Mouse (Mus musculus) ovary, postnatal 36 days (tissue): Measurements from ENCODE around the gene Ccdc7a.
A peak's percentile ranks its signal among the peaks of the same experiment; 100 is the strongest.
"Not testable (repeated sequence)": the region's sequence is repeated elsewhere in the genome, so short reads cannot be mapped to it uniquely, and the experiment has no call there.

Experiments
- DNase-seq: peaks from one replicate; pipeline ENCODE4 v3.0.0; 2022; ENCODE audit warnings: low spot score, mixed read lengths

The Ccdc7a gene

GRCm38 (mm10) chr8:129065417-129065816 is at the start of gene Ccdc7a:
Gene Ccdc7a (minus strand): TSS chr8:129065517.
- not testable (repeated sequence) for DNase-seq

GRCm38 (mm10) chr8:129066834-129067233 is 1.5 kb upstream of the Ccdc7a start, which contains the start of gene Ccdc7b:
Gene Ccdc7b (plus strand): TSS chr8:129067134.
- DNase-seq: not testable (repeated sequence)

- no peak for DNase-seq
Measured at GRCm38 (mm10) chr8:128991389-128991788, 73.9 kb downstream of the Ccdc7a start.

- not testable (repeated sequence) for DNase-seq
Measured at GRCm38 (mm10) chr8:128948941-128949340, 116.4 kb downstream of the Ccdc7a start.

GRCm38 (mm10) chr8:128941022-128941641 is 124.2 kb downstream of the Ccdc7a start:
- peak; percentile 24 for DNase-seq

- no peak for DNase-seq
Measured at GRCm38 (mm10) chr8:128933446-128933845, 131.9 kb downstream of the Ccdc7a start.

GRCm38 (mm10) chr8:128882719-128883118 is 182.6 kb downstream of the Ccdc7a start:
- no peak for DNase-seq

GRCm38 (mm10) chr8:128843749-128844148 is 221.6 kb downstream of the Ccdc7a start:
- no peak for DNase-seq

GRCm38 (mm10) chr8:128812521-128812920 is 252.8 kb downstream of the Ccdc7a start:
- no peak for DNase-seq

- DNase-seq: no peak
Measured at GRCm38 (mm10) chr8:128798594-128798993, 266.7 kb downstream of the Ccdc7a start, which contains the start of gene Gm3952. Gene Gm3952 (minus strand): TSS chr8:128798694.

GRCm38 (mm10) chr8:128735692-128736091 is 329.6 kb downstream of the Ccdc7a start:
- DNase-seq: no peak

GRCm38 (mm10) chr8:128734118-128734517 is 331.2 kb downstream of the Ccdc7a start:
- no peak for DNase-seq

GRCm38 (mm10) chr8:128732254-128732653 is 333.1 kb downstream of the Ccdc7a start:
- DNase-seq: no peak

- DNase-seq: no peak
Measured at GRCm38 (mm10) chr8:128727213-128727612, 338.1 kb downstream of the Ccdc7a start.

GRCm38 (mm10) chr8:128724819-128725218 is 340.5 kb downstream of the Ccdc7a start:
- no peak for DNase-seq

- DNase-seq: no peak
Measured at GRCm38 (mm10) chr8:128716184-128716583, 349.1 kb downstream of the Ccdc7a start.

- peak; percentile 69 for DNase-seq
Measured at GRCm38 (mm10) chr8:128709261-128709660, 356.1 kb downstream of the Ccdc7a start.

- DNase-seq: no peak
Measured at GRCm38 (mm10) chr8:128704836-128705235, 360.5 kb downstream of the Ccdc7a start.

GRCm38 (mm10) chr8:128704376-128704775 is 360.9 kb downstream of the Ccdc7a start:
- DNase-seq: no peak

- DNase-seq: no peak
Measured at GRCm38 (mm10) chr8:128697945-128698344, 367.4 kb downstream of the Ccdc7a start.

- no peak for DNase-seq
Measured at GRCm38 (mm10) chr8:128696701-128697397, 368.5 kb downstream of the Ccdc7a start.

GRCm38 (mm10) chr8:128690056-128690455 is 375.3 kb downstream of the Ccdc7a start:
- no peak for DNase-seq

GRCm38 (mm10) chr8:128688679-128689078 is 376.6 kb downstream of the Ccdc7a start:
- no peak for DNase-seq
